9 mouse cellular contexts compared by ENCODE assay signal in genomic region chr1:194588711-194589451, GRCm38 (mm10). TPM values are rescaled to one million over a fixed set of nuclear protein-coding genes. Genes with fewer than 3 reads are reported as not detected.
DNase-seq lines count a peak whose midpoint lies in the region; ATAC-seq and TF ChIP-seq lines count a peak whose summit lies in the region.
"Had no signal": no experiment of that assay in that cellular context is flagged by ENCODE, and none has a peak within 500 bp of the region (broad histone marks: within the 10 kb centered on the region; RNA-seq: fewer than 3 reads in every experiment).

No protein-coding gene starts in this region.

- no peaks in the 10 kb centered on the region for H3K4me1 ChIP-seq in forebrain, embryonic 11.5 days (replicated peaks; ENCODE audit: control insufficient read depth, insufficient read depth, low read length)
- peaks cover 8% of the 10 kb centered on the region for H3K4me1 ChIP-seq in forebrain, embryonic 10.5 days
- H3K4me1 ChIP-seq in midbrain, embryonic 14.5 days (ENCODE audit: control insufficient read depth, insufficient read depth, low read length) = no peaks in the 10 kb centered on the region
- H3K4me1 ChIP-seq in midbrain, embryonic 11.5 days (ENCODE audit: control insufficient read depth, insufficient read depth, low read length) = no peaks in the 10 kb centered on the region
- H3K4me1 ChIP-seq in embryonic facial prominence, embryonic 13.5 days = peaks cover 55% of the 10 kb centered on the region
- H3K4me1 ChIP-seq in kidney, postnatal 0 days (replicated peaks; ENCODE audit: insufficient read depth, low read length) = no peaks in the 10 kb centered on the region

- TF ChIP-seq CTCF in kidney, postnatal 0 days (IDR thresholded peaks at IDR 0.05; ENCODE audit: low read depth) = no peak

- H3K27me3 ChIP-seq in forebrain, embryonic 11.5 days (ENCODE audit: control insufficient read depth, insufficient read depth, low read length) = no peaks in the 10 kb centered on the region
- no peaks in the 10 kb centered on the region for H3K27me3 ChIP-seq in forebrain, embryonic 10.5 days (ENCODE audit: poor library complexity, severe bottlenecking)
- H3K27me3 ChIP-seq in midbrain, embryonic 14.5 days (ENCODE audit: control insufficient read depth, insufficient read depth, low read length) = no peaks in the 10 kb centered on the region
- no peaks in the 10 kb centered on the region for H3K27me3 ChIP-seq in midbrain, embryonic 11.5 days (ENCODE audit: control insufficient read depth, insufficient read depth, low read length)
- no peaks in the 10 kb centered on the region for H3K27me3 ChIP-seq in embryonic facial prominence, embryonic 13.5 days
- H3K27me3 ChIP-seq in kidney, postnatal 0 days (ENCODE audit: insufficient read depth, low read length) = no peaks in the 10 kb centered on the region; the same call in 1 of the 2 replicates

- no peak for ATAC-seq in forebrain, embryonic 11.5 days (replicated peaks; ENCODE audit: low FRiP score)
- ATAC-seq in midbrain, embryonic 14.5 days (ENCODE audit: low FRiP score, low TSS enrichment) = no peak
- no peak for ATAC-seq in midbrain, embryonic 11.5 days (ENCODE audit: low FRiP score)
- ATAC-seq in embryonic facial prominence, embryonic 13.5 days (ENCODE audit: insufficient number of reproducible peaks, insufficient read depth, low FRiP score, low TSS enrichment, low read depth) = peak; percentile 59; the same call in 1 of the 2 replicates
- ATAC-seq in kidney, postnatal 0 days (replicated peaks; ENCODE audit: low FRiP score, low read depth) = no peak

- H3K27ac ChIP-seq in forebrain, embryonic 11.5 days (ENCODE audit: low read depth, low read length) = no peak overlapping the region
- no peak overlapping the region for H3K27ac ChIP-seq in forebrain, embryonic 10.5 days
- H3K27ac ChIP-seq in midbrain, embryonic 14.5 days (replicated peaks; ENCODE audit: low read depth, low read length) = no peak overlapping the region
- H3K27ac ChIP-seq in midbrain, embryonic 11.5 days (ENCODE audit: low read depth, low read length) = no peak overlapping the region
- H3K27ac ChIP-seq in embryonic facial prominence, embryonic 13.5 days = 0 out of 2 replicates have a peak overlapping the region, but pooled peaks have one; percentile 33
- H3K27ac ChIP-seq in kidney, postnatal 0 days = no peak overlapping the region
- H3K27ac ChIP-seq: liver, embryonic 14.5 days had no signal

- peak; percentile 50 for DNase-seq in forebrain, embryonic 11.5 days (ENCODE audit: low spot score)
- no peak for DNase-seq in forebrain, embryonic 10.5 days (ENCODE audit: extremely low spot score, low spot score)
- peak; percentile 64 for DNase-seq in midbrain, embryonic 14.5 days
- no peak for DNase-seq in midbrain, embryonic 11.5 days (ENCODE audit: low spot score, missing footprints)
- peak; percentile 28 for DNase-seq in kidney, postnatal 0 days (ENCODE audit: low spot score)
- no peak for DNase-seq in embryo, embryonic 9.5 days (ENCODE audit: extremely low spot score)
- no peak for DNase-seq in thymus, adult 18-20 months

- no peak overlapping the region for H3K9ac ChIP-seq in forebrain, embryonic 11.5 days (ENCODE audit: low read length)
- H3K9ac ChIP-seq in midbrain, embryonic 14.5 days (replicated peaks; ENCODE audit: low read length) = no peak overlapping the region
- no peak overlapping the region for H3K9ac ChIP-seq in midbrain, embryonic 11.5 days (ENCODE audit: low read length)
- no peak overlapping the region for H3K9ac ChIP-seq in embryonic facial prominence, embryonic 13.5 days
- H3K9ac ChIP-seq in kidney, postnatal 0 days (ENCODE audit: low read depth, low read length) = no peak overlapping the region
- H3K9ac ChIP-seq: liver, embryonic 14.5 days had no signal

- no peaks in the 10 kb centered on the region for H3K9me3 ChIP-seq in forebrain, embryonic 11.5 days (ENCODE audit: control insufficient read depth, low read length)
- no peaks in the 10 kb centered on the region for H3K9me3 ChIP-seq in forebrain, embryonic 10.5 days
- no peaks in the 10 kb centered on the region for H3K9me3 ChIP-seq in midbrain, embryonic 14.5 days (ENCODE audit: control insufficient read depth, low read length)
- H3K9me3 ChIP-seq in midbrain, embryonic 11.5 days (ENCODE audit: control insufficient read depth, low read length) = no peaks in the 10 kb centered on the region
- H3K9me3 ChIP-seq in embryonic facial prominence, embryonic 13.5 days = no peaks in the 10 kb centered on the region
- H3K9me3 ChIP-seq in kidney, postnatal 0 days (replicated peaks; ENCODE audit: low read length) = no peaks in the 10 kb centered on the region

- no peak overlapping the region for H3K4me2 ChIP-seq in forebrain, embryonic 11.5 days (ENCODE audit: low read depth, low read length, severe bottlenecking)
- no peak overlapping the region for H3K4me2 ChIP-seq in midbrain, embryonic 14.5 days (ENCODE audit: low read length)
- no peak overlapping the region for H3K4me2 ChIP-seq in midbrain, embryonic 11.5 days
- H3K4me2 ChIP-seq in embryonic facial prominence, embryonic 13.5 days = no peak overlapping the region
- H3K4me2 ChIP-seq in kidney, postnatal 0 days (ENCODE audit: low read length) = no peak overlapping the region

- no peak overlapping the region for H3K4me3 ChIP-seq in forebrain, embryonic 11.5 days (ENCODE audit: low read depth, low read length)
- no peak overlapping the region for H3K4me3 ChIP-seq in forebrain, embryonic 10.5 days
- H3K4me3 ChIP-seq in midbrain, embryonic 14.5 days (replicated peaks; ENCODE audit: low read depth, low read length) = no peak overlapping the region
- H3K4me3 ChIP-seq in midbrain, embryonic 11.5 days (ENCODE audit: low read depth, low read length) = no peak overlapping the region
- no peak overlapping the region for H3K4me3 ChIP-seq in embryonic facial prominence, embryonic 13.5 days
- no peak overlapping the region for H3K4me3 ChIP-seq in kidney, postnatal 0 days (replicated peaks; ENCODE audit: low read depth, low read length)

- 59% methylated on average over 1 of the region's 1 CpGs for WGBS in forebrain, embryonic 11.5 days
- WGBS in forebrain, embryonic 10.5 days = 79% methylated on average over 1 of the region's 1 CpGs
- 50% methylated on average over 1 of the region's 1 CpGs for WGBS in midbrain, embryonic 14.5 days
- WGBS in midbrain, embryonic 11.5 days = 85% methylated on average over 1 of the region's 1 CpGs
- 23% methylated on average over 1 of the region's 1 CpGs for WGBS in embryonic facial prominence, embryonic 13.5 days
- 29% methylated on average over 1 of the region's 1 CpGs for WGBS in kidney, postnatal 0 days

- H3K36me3 ChIP-seq in forebrain, embryonic 11.5 days (ENCODE audit: control insufficient read depth, insufficient read depth, low read length) = no peaks in the 10 kb centered on the region
- no peaks in the 10 kb centered on the region for H3K36me3 ChIP-seq in forebrain, embryonic 10.5 days (replicated peaks)
- H3K36me3 ChIP-seq in midbrain, embryonic 14.5 days (ENCODE audit: control insufficient read depth, insufficient read depth, low read length) = no peaks in the 10 kb centered on the region
- no peaks in the 10 kb centered on the region for H3K36me3 ChIP-seq in midbrain, embryonic 11.5 days (ENCODE audit: control insufficient read depth, insufficient read depth, low read length)
- no peaks in the 10 kb centered on the region for H3K36me3 ChIP-seq in embryonic facial prominence, embryonic 13.5 days
- no peaks in the 10 kb centered on the region for H3K36me3 ChIP-seq in kidney, postnatal 0 days (ENCODE audit: insufficient read depth, low read length)

RNA-seq across cellular contexts. Expression of gene Plxna2, which starts 29.1 kb away (rescaled TPM):
- 19.0 and 22.5 TPM in 2 replicates for polyA plus RNA-seq in forebrain, embryonic 11.5 days (2014; fragmentation: Nextera tagmentation; extraction: Ambion mirVana)
- polyA plus RNA-seq in forebrain, embryonic 10.5 days (2016; fragmentation: Nextera tagmentation; extraction: Ambion mirVana) = 6.5 and 7.4 TPM in 2 replicates
- polyA plus RNA-seq in midbrain, embryonic 14.5 days (2014; fragmentation: Nextera tagmentation; extraction: Ambion mirVana) = 21.2 and 24.1 TPM in 2 replicates
- polyA plus RNA-seq in midbrain, embryonic 11.5 days (2014; fragmentation: Nextera tagmentation; extraction: Ambion mirVana) = 10.6 and 10.7 TPM in 2 replicates
- 10.3 and 10.7 TPM in 2 replicates for polyA plus RNA-seq in embryonic facial prominence, embryonic 13.5 days (2015; fragmentation: Nextera tagmentation; extraction: Ambion mirVana)
- 2.6 and 2.8 TPM in 2 replicates for polyA plus RNA-seq in kidney, postnatal 0 days (2015; fragmentation: Nextera tagmentation; extraction: Ambion mirVana)

Comparison
In these comparisons a context has a peak if more than half of its experiments do, and no peak if none do; other contexts are left out.
1. DNase-seq: peak in forebrain, embryonic 11.5 days (single experiment), midbrain, embryonic 14.5 days (single experiment) and kidney, postnatal 0 days (single experiment); none in forebrain, embryonic 10.5 days (single experiment), midbrain, embryonic 11.5 days (single experiment), embryo, embryonic 9.5 days (single experiment) and thymus, adult 18-20 months (0 of 2).